Mouse (Mus musculus): ENCODE data around the gene Lrrc75b.

GRCm38 (mm10) chr10:75592585-75592984 lies 32.5 kb upstream of the Lrrc75b start:
- TF ChIP-seq CTCF (conservative IDR thresholded peaks at IDR 0.05; ENCODE audit: low read length) (no peak), POU5F1 (IDR thresholded peaks at IDR 0.05; ENCODE audit: borderline replicate concordance, low read length) (no peak), NANOG (IDR thresholded peaks at IDR 0.05; ENCODE audit: borderline replicate concordance, low read length) (no peak)
